Mouse (Mus musculus) heart, postnatal 10 days (tissue): Measurements from ENCODE around the gene Vangl2. TPM values are rescaled to one million over a fixed set of nuclear protein-coding genes. Genes with fewer than 3 reads are reported as not detected.

Experiments
- DNase-seq, 2 experiments: peaks; one replicate each; pipeline ENCODE4 v3.0.0; 2021
- intact Hi-C: fragments of 180-260 bp; cut with DNase I; formaldehyde crosslinking; loops from one replicate; pipeline ENCODE4 v1.15.1; 2025
- total RNA-seq, 2 experiments: library from RNA; stranded (reverse); gene quantifications; 2 replicates each; pipeline ENCODE4 v1.2.3; 2021

Gene Vangl2
- total RNA-seq, 2 experiments from 2014 or later, result 7.5 to 7.6 TPM

- intact Hi-C loops, result loop anchor here (5.0 to 10.0 kb wide), 4 partner anchors 51 to 448 kb away; no protein-coding TSS in a partner anchor
- no peak for DNase-seq
These were observed 18.2 kb upstream of the Vangl2 start for GRCm38 (mm10) chr1:172046410-172046809.

- DNase-seq, result peak in 1 of 2 experiments; percentile 42
- intact Hi-C loops, result no loop called here
These were observed 1.7 kb upstream of the Vangl2 start for GRCm38 (mm10) chr1:172029914-172030313.

- intact Hi-C loops, result no loop called here
- no peak for DNase-seq
These were observed 488 bp downstream of the Vangl2 start for GRCm38 (mm10) chr1:172027809-172028102.

- intact Hi-C loops, result no loop called here
- DNase-seq, result peak; percentile 90 to 93
These were observed 1.0 kb downstream of the Vangl2 start for GRCm38 (mm10) chr1:172027010-172027808.

GRCm38 (mm10) chr1:172026201-172026901 is 1.9 kb downstream of the Vangl2 start:
- intact Hi-C loops, result no loop called here
- DNase-seq, result no peak

- intact Hi-C loops, result no loop called here
- DNase-seq, result no peak
These were observed 2.9 kb downstream of the Vangl2 start for GRCm38 (mm10) chr1:172025201-172025904.

GRCm38 (mm10) chr1:172024140-172024895 is 3.9 kb downstream of the Vangl2 start:
- intact Hi-C loops, result no loop called here
- no peak for DNase-seq

- no peak for DNase-seq
- intact Hi-C loops, result no loop called here
These were observed 8.3 kb downstream of the Vangl2 start for GRCm38 (mm10) chr1:172019863-172020521.

- intact Hi-C loops, result no loop called here
- no peak for DNase-seq
These were observed 8.9 kb downstream of the Vangl2 start for GRCm38 (mm10) chr1:172019339-172019738.

GRCm38 (mm10) chr1:172018336-172019311 is 9.6 kb downstream of the Vangl2 start:
- intact Hi-C loops, result no loop called here
- DNase-seq, result no peak

GRCm38 (mm10) chr1:172017517-172018070 is 10.7 kb downstream of the Vangl2 start:
- intact Hi-C loops, result no loop called here

GRCm38 (mm10) chr1:172016660-172017516 is 11.4 kb downstream of the Vangl2 start:
- no peak for DNase-seq
- intact Hi-C loops, result no loop called here

More at GRCm38 (mm10) chr1:172017517-172018070, 10.7 kb downstream of the Vangl2 start:
- DNase-seq, result no peak

- intact Hi-C loops, result no loop called here
- DNase-seq, result no peak
These were observed 12.2 kb downstream of the Vangl2 start for GRCm38 (mm10) chr1:172016031-172016430.

GRCm38 (mm10) chr1:172015312-172015939 is 12.8 kb downstream of the Vangl2 start:
- intact Hi-C loops, result no loop called here
- no peak for DNase-seq

- intact Hi-C loops, result no loop called here
- no peak for DNase-seq
These were observed 13.5 kb downstream of the Vangl2 start for GRCm38 (mm10) chr1:172014771-172015170.

GRCm38 (mm10) chr1:172012030-172012429 is 16.2 kb downstream of the Vangl2 start:
- intact Hi-C loops, result no loop called here
- DNase-seq, result peak; percentile 71 to 82
